ENCODE assay signal across 10 mouse cellular contexts in the genomic region with DNA sequence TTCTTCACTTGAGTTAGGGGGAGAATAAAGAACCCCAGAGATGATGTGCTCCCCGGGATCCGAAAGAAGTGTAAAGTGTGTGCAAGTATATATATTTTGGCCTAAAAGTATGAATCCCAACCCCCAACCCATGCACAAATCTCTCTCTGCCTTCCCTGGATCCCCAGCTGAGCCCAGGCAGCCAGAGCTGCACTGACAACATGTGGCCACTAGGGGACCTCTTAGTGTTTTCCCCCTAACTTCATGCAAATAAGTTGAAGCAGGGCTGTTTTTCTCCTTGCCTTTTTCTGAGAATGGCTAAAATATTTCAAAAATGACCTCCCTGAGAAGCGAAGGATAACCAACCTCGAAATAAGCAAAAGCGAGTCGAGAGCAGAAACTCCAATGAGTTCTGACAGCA. TPM values are rescaled to one million over a fixed set of nuclear protein-coding genes. Genes with fewer than 3 reads are reported as not detected.
A peak's percentile ranks its signal among the peaks of the same experiment; 100 is the strongest.
DNase-seq lines count a peak whose midpoint lies in the region; ATAC-seq lines count a peak whose summit lies in the region.
"Had no signal": no experiment of that assay in that cellular context is flagged by ENCODE, and none has a peak within 500 bp of the region (broad histone marks: within the 10 kb centered on the region; RNA-seq: fewer than 3 reads in every experiment).

No protein-coding gene starts in this region.

- 49% methylated on average over 6 of the region's 6 CpGs for WGBS in forebrain, embryonic 10.5 days
- 52% methylated on average over 6 of the region's 6 CpGs for WGBS in forebrain, embryonic 12.5 days
- WGBS in midbrain, embryonic 14.5 days = 46% methylated on average over 6 of the region's 6 CpGs
- WGBS in midbrain, embryonic 13.5 days = 50% methylated on average over 6 of the region's 6 CpGs

- H3K4me3 ChIP-seq in forebrain, embryonic 10.5 days = no peak overlapping the region
- no peak overlapping the region for H3K4me3 ChIP-seq in forebrain, embryonic 12.5 days (replicated peaks)
- H3K4me3 ChIP-seq in midbrain, embryonic 14.5 days (replicated peaks; ENCODE audit: low read depth, low read length) = no peak overlapping the region
- H3K4me3 ChIP-seq in midbrain, embryonic 13.5 days (replicated peaks) = no peak overlapping the region
- H3K4me3 ChIP-seq: heart, embryonic 15.5 days; neural tube, embryonic 13.5 days had no signal

- no peaks in the 10 kb centered on the region for H3K36me3 ChIP-seq in forebrain, embryonic 10.5 days (replicated peaks)
- H3K36me3 ChIP-seq in forebrain, embryonic 12.5 days (replicated peaks) = no peaks in the 10 kb centered on the region
- no peaks in the 10 kb centered on the region for H3K36me3 ChIP-seq in midbrain, embryonic 14.5 days (ENCODE audit: control insufficient read depth, insufficient read depth, low read length)
- no peaks in the 10 kb centered on the region for H3K36me3 ChIP-seq in midbrain, embryonic 13.5 days
- H3K36me3 ChIP-seq: heart, embryonic 15.5 days; neural tube, embryonic 13.5 days had no signal

- H3K9me3 ChIP-seq in forebrain, embryonic 10.5 days = no peaks in the 10 kb centered on the region
- no peaks in the 10 kb centered on the region for H3K9me3 ChIP-seq in forebrain, embryonic 12.5 days
- H3K9me3 ChIP-seq in midbrain, embryonic 14.5 days (ENCODE audit: control insufficient read depth, low read length) = no peaks in the 10 kb centered on the region
- H3K9me3 ChIP-seq in midbrain, embryonic 13.5 days = no peaks in the 10 kb centered on the region
- H3K9me3 ChIP-seq: heart, embryonic 15.5 days; neural tube, embryonic 13.5 days had no signal

- no peaks in the 10 kb centered on the region for H3K4me1 ChIP-seq in forebrain, embryonic 10.5 days
- H3K4me1 ChIP-seq in forebrain, embryonic 12.5 days = no peaks in the 10 kb centered on the region
- no peaks in the 10 kb centered on the region for H3K4me1 ChIP-seq in midbrain, embryonic 14.5 days (ENCODE audit: control insufficient read depth, insufficient read depth, low read length)
- no peaks in the 10 kb centered on the region for H3K4me1 ChIP-seq in midbrain, embryonic 13.5 days (replicated peaks)
- H3K4me1 ChIP-seq: heart, embryonic 15.5 days; neural tube, embryonic 13.5 days had no signal

- no peak overlapping the region for H3K4me2 ChIP-seq in forebrain, embryonic 12.5 days
- H3K4me2 ChIP-seq in midbrain, embryonic 14.5 days (ENCODE audit: low read length) = no peak overlapping the region
- H3K4me2 ChIP-seq in midbrain, embryonic 13.5 days (replicated peaks) = no peak overlapping the region
- H3K4me2 ChIP-seq: heart, embryonic 15.5 days; neural tube, embryonic 13.5 days had no signal

- H3K27me3 ChIP-seq in forebrain, embryonic 10.5 days (ENCODE audit: poor library complexity, severe bottlenecking) = 0 out of 2 replicates have a peak, but pooled peaks cover 4% of the 10 kb centered on the region
- H3K27me3 ChIP-seq in forebrain, embryonic 12.5 days = no peaks in the 10 kb centered on the region
- H3K27me3 ChIP-seq in midbrain, embryonic 14.5 days (ENCODE audit: control insufficient read depth, insufficient read depth, low read length) = no peaks in the 10 kb centered on the region
- no peaks in the 10 kb centered on the region for H3K27me3 ChIP-seq in midbrain, embryonic 13.5 days
- H3K27me3 ChIP-seq: heart, embryonic 15.5 days; neural tube, embryonic 13.5 days had no signal

- peak; percentile 15 for DNase-seq in forebrain, embryonic 10.5 days (ENCODE audit: extremely low spot score, low spot score)
- DNase-seq in midbrain, embryonic 14.5 days = peak; percentile 6
- DNase-seq in embryo, embryonic 10 days (ENCODE audit: low spot score) = peak; percentile 35
- peak; percentile 12 to 47 for DNase-seq in kidney, postnatal 36 days
- peak; percentile 22 for DNase-seq in ovary, postnatal 14 days (ENCODE audit: low spot score)
- DNase-seq in T-cell, adult 2 months (ENCODE audit: low spot score) = no peak

- no peak overlapping the region for H3K9ac ChIP-seq in forebrain, embryonic 12.5 days
- H3K9ac ChIP-seq in midbrain, embryonic 14.5 days (replicated peaks; ENCODE audit: low read length) = no peak overlapping the region
- H3K9ac ChIP-seq in midbrain, embryonic 13.5 days (replicated peaks) = no peak overlapping the region
- H3K9ac ChIP-seq: heart, embryonic 15.5 days; neural tube, embryonic 13.5 days had no signal

- ATAC-seq in forebrain, embryonic 12.5 days (ENCODE audit: low FRiP score) = no peak
- ATAC-seq in midbrain, embryonic 14.5 days (ENCODE audit: low FRiP score, low TSS enrichment) = no peak
- no peak for ATAC-seq in midbrain, embryonic 13.5 days

- H3K27ac ChIP-seq in forebrain, embryonic 10.5 days = no peak overlapping the region
- H3K27ac ChIP-seq in forebrain, embryonic 12.5 days = no peak overlapping the region
- H3K27ac ChIP-seq in midbrain, embryonic 14.5 days (replicated peaks; ENCODE audit: low read depth, low read length) = no peak overlapping the region
- H3K27ac ChIP-seq in midbrain, embryonic 13.5 days = no peak overlapping the region
- H3K27ac ChIP-seq: heart, embryonic 15.5 days; neural tube, embryonic 13.5 days had no signal

RNA-seq across cellular contexts. Expression of a gene that starts 46.2 kb away (rescaled TPM):
- polyA plus RNA-seq in forebrain, embryonic 10.5 days (2016; fragmentation: Nextera tagmentation; extraction: Ambion mirVana) = 12.1 and 12.3 TPM in 2 replicates
- 21.6 and 22.3 TPM in 2 replicates for polyA plus RNA-seq in forebrain, embryonic 12.5 days (2016; fragmentation: Nextera tagmentation; extraction: Ambion mirVana)
- 24.4 and 33.1 TPM in 2 replicates for polyA plus RNA-seq in midbrain, embryonic 14.5 days (2014; fragmentation: Nextera tagmentation; extraction: Ambion mirVana)
- polyA plus RNA-seq in midbrain, embryonic 13.5 days (2015; fragmentation: Nextera tagmentation; extraction: Ambion mirVana) = 14.4 and 15.2 TPM in 2 replicates
